Mouse (Mus musculus) embryonic facial prominence, embryonic 11.5 days (tissue): ENCODE data around the gene Unc45a. TPM values are rescaled to one million over a fixed set of nuclear protein-coding genes. Genes with fewer than 3 reads are reported as not detected.

Source experiments
- ATAC-seq: fragments of 200-750 bp; cut with Nextera tagmentation; replicated peaks from 2 replicates; pipeline ENCODE4 v1.8.0; 2017; ENCODE audit warnings: low read depth; ENCODE audit not compliant: insufficient number of reproducible peaks, low FRiP score, low TSS enrichment
- DNase-seq: peaks from one replicate; pipeline ENCODE4 v3.0.0-alpha.2; 2015; ENCODE audit warnings: low spot score
- H3K27ac ChIP-seq: fragments of 300-500 bp; sonication (generic); replicated peaks from 2 replicates; pipeline ENCODE4 v1.5.1; 2014; ENCODE audit warnings: mild to moderate bottlenecking, low read depth, low read length, control low read depth
- H3K27me3 ChIP-seq: fragments of 300-500 bp; sonication (generic); 2 replicates; pipeline ENCODE4 v1.6.1; 2014; ENCODE audit warnings: mild to moderate bottlenecking, low read length, moderate library complexity, mixed read lengths; ENCODE audit not compliant: control insufficient read depth, insufficient read depth
- H3K36me3 ChIP-seq: fragments of 300-500 bp; sonication (generic); replicated peaks from 2 replicates; pipeline ENCODE4 v1.6.1; 2014; ENCODE audit warnings: low read depth, mild to moderate bottlenecking, low read length, moderate library complexity, mixed read lengths; ENCODE audit not compliant: control insufficient read depth, insufficient read depth
- H3K4me1 ChIP-seq: fragments of 300-500 bp; sonication (generic); 2 replicates; pipeline ENCODE4 v1.6.1; 2014; ENCODE audit warnings: low read length, mixed read lengths; ENCODE audit not compliant: control insufficient read depth, insufficient read depth
- H3K4me2 ChIP-seq: fragments of 300-500 bp; sonication (generic); 2 replicates; pipeline ENCODE4 v1.6.1; 2014; ENCODE audit warnings: low read depth, mild to moderate bottlenecking, control low read depth, low read length, moderate library complexity
- H3K4me3 ChIP-seq: fragments of 300-500 bp; sonication (generic); 2 replicates; pipeline ENCODE4 v1.5.1; 2014; ENCODE audit warnings: low read depth, low read length, control low read depth
- H3K9ac ChIP-seq: fragments of 300-500 bp; sonication (generic); replicated peaks from 2 replicates; pipeline ENCODE4 v1.6.1; 2014; ENCODE audit warnings: mild to moderate bottlenecking, control low read depth, low read length
- H3K9me3 ChIP-seq: fragments of 300-500 bp; sonication (generic); replicated peaks from 2 replicates; pipeline ENCODE4 v1.6.1; 2016; ENCODE audit warnings: mild to moderate bottlenecking, low read length, inconsistent platforms, mixed read lengths; ENCODE audit not compliant: control insufficient read depth
- WGBS: fragments of 180-500 bp; shearing (Covaris S2); extraction: QIAGEN DNeasy Blood & Tissue Kit; methylation state at CpG from one replicate; pipeline ENCODE4 v1.1.7; 2014; 5-methylcytosine and 5-hydroxymethylcytosine counted together
- polyA plus RNA-seq: library from polyadenylated mRNA; unstranded; fragments of >200 nt; fragmentation: Nextera tagmentation; extraction: Ambion mirVana; gene quantifications from 2 replicates; pipeline ENCODE4 v1.2.1, GENCODE M21; 2014

The Unc45a gene
- polyA plus RNA-seq, 1 experiment from 2014 or later: 26.5 TPM

DNA sequence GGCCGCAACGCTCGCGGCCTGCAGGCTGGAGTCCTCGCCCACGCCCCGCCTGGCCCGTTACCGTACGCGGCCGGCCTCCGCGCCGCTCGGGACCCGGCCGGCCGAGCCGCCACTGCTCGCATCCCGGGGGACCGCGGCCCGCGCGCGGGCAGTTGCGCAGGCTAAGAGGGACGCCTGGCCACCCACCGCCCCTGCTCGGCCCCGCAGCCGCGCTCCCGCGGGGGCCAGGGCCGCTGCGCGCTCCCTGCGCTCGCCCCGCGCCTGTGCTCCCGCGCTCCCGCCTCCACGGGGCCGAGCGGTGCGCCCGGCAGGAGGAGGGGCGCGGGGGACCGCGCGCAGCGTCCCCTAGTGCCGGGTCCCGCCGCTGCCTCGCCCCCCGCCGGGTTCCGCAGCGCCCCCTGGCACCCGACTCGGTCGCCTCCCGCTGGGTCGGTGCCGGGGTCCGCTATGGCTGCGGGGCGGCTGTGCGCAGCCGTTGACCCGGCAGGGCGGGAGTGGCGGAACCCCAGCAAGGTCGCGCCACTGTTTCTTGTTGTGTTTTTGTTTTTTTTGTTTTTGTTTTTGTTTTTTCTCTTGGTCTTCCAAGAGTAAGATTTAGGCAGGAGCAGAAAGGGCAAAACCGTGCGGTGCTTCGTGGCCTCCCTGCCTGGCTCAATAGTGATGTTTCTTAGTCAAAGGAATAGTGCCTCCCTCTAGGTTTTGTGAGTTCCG, 30.4 kb upstream of the Unc45a start, which contains the start of gene Man2a2:
Gene Man2a2 (minus strand): TSS at position 335 of the 711 bp plus-strand sequence.
- peak within 1 kb of the TSS; percentile 91 for H3K4me3 ChIP-seq
- under 1% methylated on average over 58 of the region's 86 CpGs for WGBS
- H3K4me2 ChIP-seq: peak within 1 kb of the TSS; percentile 78
- H3K9me3 ChIP-seq: no peaks in the 10 kb centered on the region
- no peaks in the 10 kb centered on the region for H3K27me3 ChIP-seq
- ATAC-seq (peak; percentile 68), DNase-seq (peak; percentile 86)
- H3K4me1 ChIP-seq: peaks cover 2% of the 10 kb centered on the region; the same call in 1 of the 2 replicates
- peak within 1 kb of the TSS; percentile 86 for H3K9ac ChIP-seq
- H3K36me3 ChIP-seq: peaks cover 7% of the 10 kb centered on the region; the same call in 1 of the 2 replicates
- peak within 1 kb of the TSS; percentile 72 for H3K27ac ChIP-seq

DNA sequence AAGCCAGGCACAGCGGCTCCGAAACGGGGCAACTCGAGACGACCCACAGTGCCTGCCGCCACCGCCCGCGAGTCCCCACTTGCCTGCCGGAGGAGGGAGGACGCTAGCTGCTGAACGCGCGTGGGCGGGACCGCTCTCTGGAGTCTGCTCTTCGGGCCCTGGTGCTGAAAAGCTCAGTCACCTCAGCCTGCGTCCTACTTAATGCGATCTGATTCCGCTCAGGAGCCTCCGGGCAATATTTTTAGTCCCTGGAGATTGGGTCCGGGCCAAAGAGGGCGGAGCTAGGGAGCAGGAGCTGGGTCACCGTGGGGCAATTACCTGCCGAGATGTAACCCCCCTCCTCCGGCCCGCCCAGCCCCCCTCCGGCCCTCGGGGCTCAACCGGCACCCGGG, 29.8 kb upstream of the Unc45a start:
- Histone ChIP-seq H3K4me1 (peaks cover 2% of the 10 kb centered on the region; the same call in 1 of the 2 replicates), H3K9me3 (no peaks in the 10 kb centered on the region), H3K4me3 (peak overlapping the region; percentile 91), H3K27me3 (no peaks in the 10 kb centered on the region), H3K9ac (peak overlapping the region; percentile 86), H3K36me3 (peaks cover 7% of the 10 kb centered on the region; the same call in 1 of the 2 replicates), H3K27ac (peak overlapping the region; percentile 72), H3K4me2 (peak overlapping the region; percentile 78)
- DNase-seq (peak; percentile 77), ATAC-seq (peak; percentile 11; the same call in 1 of the 2 replicates)
- WGBS: 0% methylated on average over 24 of the region's 31 CpGs

DNA sequence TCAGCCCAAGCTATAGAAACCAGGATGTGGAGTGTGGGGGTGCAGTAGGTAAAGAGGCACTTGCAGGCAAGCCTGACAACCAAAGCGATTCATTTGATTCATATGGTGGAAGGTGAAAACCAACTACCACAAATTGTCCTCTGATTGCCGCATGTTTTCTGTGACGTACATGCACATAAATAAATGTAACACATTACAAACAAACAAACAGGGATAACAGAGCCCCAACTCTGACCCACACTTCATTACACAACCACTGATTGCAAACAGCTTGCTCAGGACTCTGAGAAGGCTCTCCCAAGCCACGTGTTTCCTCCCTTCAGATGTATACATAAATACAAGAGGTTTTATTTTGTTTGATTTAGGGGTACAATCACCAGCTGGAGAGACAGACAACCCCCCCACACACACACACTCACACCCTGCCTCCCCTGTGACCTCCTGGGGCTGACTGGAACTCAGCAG, 29.2 kb upstream of the Unc45a start:
- 35% methylated on average over 4 of the region's 4 CpGs for WGBS
- Histone ChIP-seq H3K36me3 (peaks cover 7% of the 10 kb centered on the region; the same call in 1 of the 2 replicates), H3K9me3 (no peaks in the 10 kb centered on the region), H3K4me2 (peak overlapping the region; percentile 78), H3K9ac (peak overlapping the region; percentile 86), H3K4me1 (peaks cover 2% of the 10 kb centered on the region; the same call in 1 of the 2 replicates), H3K27me3 (no peaks in the 10 kb centered on the region), H3K27ac (no peak overlapping the region), H3K4me3 (peak overlapping the region; percentile 91)
- ATAC-seq (no peak), DNase-seq (peak; percentile 44)

DNA sequence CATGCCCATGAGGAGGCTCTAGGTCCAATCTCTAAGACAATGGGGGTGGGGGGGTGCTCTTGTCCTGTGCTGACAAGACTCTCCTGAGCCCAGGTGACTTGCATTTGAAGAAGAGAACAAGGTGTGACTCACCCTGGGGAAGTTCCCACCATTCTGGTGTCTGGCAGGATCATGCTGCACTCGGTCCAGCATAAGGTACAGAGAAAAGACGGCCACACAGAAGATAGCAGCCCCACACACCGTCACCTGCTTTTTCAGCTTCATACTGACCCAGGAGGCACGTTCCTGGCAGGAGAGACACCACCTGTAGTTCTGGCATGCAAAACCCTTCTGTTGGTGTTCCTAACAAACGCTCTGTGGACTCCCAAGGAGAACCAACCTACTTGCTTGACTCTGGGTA, 28.7 kb upstream of the Unc45a start:
- Histone ChIP-seq H3K4me1 (peaks cover 2% of the 10 kb centered on the region; the same call in 1 of the 2 replicates), H3K27ac (no peak overlapping the region), H3K9ac (no peak overlapping the region), H3K4me3 (no peak overlapping the region), H3K27me3 (no peaks in the 10 kb centered on the region), H3K36me3 (peaks cover 7% of the 10 kb centered on the region; the same call in 1 of the 2 replicates), H3K9me3 (no peaks in the 10 kb centered on the region), H3K4me2 (no peak overlapping the region)
- 60% methylated on average over 5 of the region's 5 CpGs for WGBS
- DNase-seq (no peak), ATAC-seq (no peak)

DNA sequence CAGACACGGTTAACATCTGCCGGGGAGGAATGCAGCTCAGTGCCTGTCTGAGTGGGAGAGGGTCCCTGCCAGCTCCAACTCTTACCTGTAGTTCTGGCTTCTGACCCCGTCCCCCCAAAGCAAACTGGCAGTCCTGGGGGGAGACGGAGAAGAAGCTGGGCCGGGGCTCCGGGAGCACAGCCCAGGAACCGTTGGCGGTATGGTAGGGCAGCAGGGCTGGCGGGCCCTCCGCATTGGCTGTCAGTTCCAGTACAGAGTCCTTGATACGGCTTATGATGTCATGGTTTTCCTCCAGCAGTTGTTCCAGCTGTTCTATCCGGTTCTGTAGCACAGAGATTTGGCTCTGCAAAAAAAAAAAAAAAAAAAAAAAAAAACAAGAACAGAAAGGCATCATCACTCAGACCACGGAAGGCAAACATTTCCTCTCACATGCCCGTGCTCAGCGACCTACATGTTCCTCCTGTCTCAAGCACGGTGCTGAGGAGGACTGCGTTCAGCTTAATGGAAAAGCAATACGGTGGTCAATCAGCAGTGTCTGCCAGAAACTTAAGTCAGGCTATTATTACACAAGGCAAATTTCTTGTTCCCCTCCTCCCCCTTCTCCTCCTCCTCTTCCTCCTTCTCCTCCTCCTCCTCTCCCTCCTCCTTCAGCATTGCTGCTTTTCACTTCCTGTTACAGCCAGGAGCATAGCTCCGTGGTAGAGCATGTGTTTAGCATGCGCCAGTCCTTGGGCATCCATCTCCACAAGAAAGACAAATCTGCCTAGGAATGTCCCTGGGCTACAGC, 28.0 kb upstream of the Unc45a start:
- no peaks in the 10 kb centered on the region for H3K9me3 ChIP-seq
- H3K4me2 ChIP-seq: no peak overlapping the region
- H3K4me1 ChIP-seq: peaks cover 2% of the 10 kb centered on the region; the same call in 1 of the 2 replicates
- 86% methylated on average over 20 of the region's 20 CpGs for WGBS
- peaks cover 7% of the 10 kb centered on the region; the same call in 1 of the 2 replicates for H3K36me3 ChIP-seq
- H3K27ac ChIP-seq: no peak overlapping the region
- ATAC-seq (no peak), DNase-seq (no peak)
- no peaks in the 10 kb centered on the region for H3K27me3 ChIP-seq
- no peak overlapping the region for H3K9ac ChIP-seq
- H3K4me3 ChIP-seq: no peak overlapping the region

DNA sequence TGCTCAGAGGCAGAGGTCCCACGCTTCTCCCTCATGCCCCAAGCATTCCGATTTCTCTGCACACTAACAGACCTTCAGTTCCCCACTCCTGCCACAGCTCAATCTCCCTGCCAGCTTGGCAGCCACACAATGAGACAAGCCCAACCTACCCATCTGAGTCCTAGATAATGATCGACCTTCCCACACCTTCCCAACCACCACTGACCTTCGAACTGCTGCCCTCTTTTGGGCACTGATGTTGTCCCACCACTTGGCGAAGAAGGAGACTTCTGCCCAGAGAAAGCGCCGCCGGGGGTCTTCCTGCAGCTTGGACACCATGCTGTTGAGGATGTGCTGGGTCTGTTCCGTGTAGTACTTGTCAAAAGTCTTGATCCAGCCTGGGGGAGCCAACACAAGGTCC, 27.2 kb upstream of the Unc45a start:
- no peak overlapping the region for H3K27ac ChIP-seq
- H3K9me3 ChIP-seq: no peaks in the 10 kb centered on the region
- peaks cover 7% of the 10 kb centered on the region; the same call in 1 of the 2 replicates for H3K36me3 ChIP-seq
- H3K27me3 ChIP-seq: no peaks in the 10 kb centered on the region
- H3K4me2 ChIP-seq: no peak overlapping the region
- peaks cover 2% of the 10 kb centered on the region; the same call in 1 of the 2 replicates for H3K4me1 ChIP-seq
- WGBS: 91% methylated on average over 9 of the region's 9 CpGs
- DNase-seq (no peak), ATAC-seq (no peak)
- no peak overlapping the region for H3K9ac ChIP-seq
- no peak overlapping the region for H3K4me3 ChIP-seq

DNA sequence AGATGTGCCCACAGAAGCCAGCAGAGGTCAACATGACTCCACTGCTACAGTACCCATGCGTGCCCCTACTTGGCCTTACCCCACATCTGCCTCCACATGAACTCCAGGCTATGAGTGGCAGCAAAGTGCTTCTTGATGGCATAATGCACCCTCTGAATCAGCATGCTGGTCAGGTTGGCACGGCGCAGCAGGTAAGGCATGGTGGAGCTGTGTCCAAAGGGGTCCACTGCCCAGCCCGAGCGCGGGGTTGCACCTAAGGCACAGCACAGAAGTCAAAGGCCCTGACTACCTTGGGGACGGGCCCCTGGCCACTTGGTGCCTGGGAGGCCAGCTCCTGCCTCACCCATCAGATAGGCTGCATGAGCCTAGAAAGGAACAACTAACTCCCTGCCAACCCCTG, 26.4 kb upstream of the Unc45a start:
- no peak overlapping the region for H3K9ac ChIP-seq
- H3K27ac ChIP-seq: no peak overlapping the region
- H3K4me3 ChIP-seq: no peak overlapping the region
- no peak overlapping the region for H3K4me2 ChIP-seq
- H3K36me3 ChIP-seq: peaks cover 7% of the 10 kb centered on the region; the same call in 1 of the 2 replicates
- peaks cover 2% of the 10 kb centered on the region; the same call in 1 of the 2 replicates for H3K4me1 ChIP-seq
- H3K9me3 ChIP-seq: no peaks in the 10 kb centered on the region
- H3K27me3 ChIP-seq: no peaks in the 10 kb centered on the region
- WGBS: 91% methylated on average over 7 of the region's 7 CpGs
- no peak for DNase-seq
- ATAC-seq: no peak
